Mouse (Mus musculus) left cerebral cortex, adult 8-10 months (tissue): ENCODE results near the gene Hook2. TPM values are rescaled to one million over a fixed set of nuclear protein-coding genes. Genes with fewer than 3 reads are reported as not detected.
A peak's percentile ranks its signal among the peaks of the same experiment; 100 is the strongest.

Source experiments
- DNase-seq, 2 experiments: peaks; one replicate each; pipeline ENCODE4 v3.0.0; 2022; ENCODE audit warnings: low spot score in 2 of 2
- total RNA-seq, 4 experiments: library from RNA; stranded (reverse); gene quantifications; 2 replicates each; pipeline ENCODE4 v1.2.4; 2022

Hook2 gene
- total RNA-seq, 4 experiments from 2014 or later = 9.0 to 13.0 (median 10.3) TPM

GRCm38 (mm10) chr8:85026670-85027515 is 36.5 kb downstream of the Hook2 start, which contains the start of gene Trir:
TSS of gene Trir (plus strand) at chr8:85026823.
- peak; percentile 92 to 95 for DNase-seq

GRCm38 (mm10) chr8:85027516-85027855 is 37.1 kb downstream of the Hook2 start:
- DNase-seq = no peak

GRCm38 (mm10) chr8:85027922-85028321 is 37.5 kb downstream of the Hook2 start:
- no peak for DNase-seq

GRCm38 (mm10) chr8:85029271-85029670 is 38.9 kb downstream of the Hook2 start:
- no peak for DNase-seq

GRCm38 (mm10) chr8:85032622-85033311 is 42.4 kb downstream of the Hook2 start:
- no peak for DNase-seq

GRCm38 (mm10) chr8:85033867-85034266 is 43.5 kb downstream of the Hook2 start:
- no peak for DNase-seq

- peak in 1 of 2 experiments; percentile 61 for DNase-seq
Measured at GRCm38 (mm10) chr8:85034764-85035163, 44.4 kb downstream of the Hook2 start.

- no peak for DNase-seq
Measured at GRCm38 (mm10) chr8:85035165-85035727, 44.8 kb downstream of the Hook2 start.

GRCm38 (mm10) chr8:85035728-85036310 is 45.4 kb downstream of the Hook2 start:
- DNase-seq = no peak

GRCm38 (mm10) chr8:85036381-85036717 is 45.9 kb downstream of the Hook2 start:
- no peak for DNase-seq

- peak; percentile 72 to 95 for DNase-seq
Measured at GRCm38 (mm10) chr8:85036718-85037365, 46.4 kb downstream of the Hook2 start, which contains the start of gene Tnpo2. TSS of gene Tnpo2 (plus strand) at chr8:85036915.

GRCm38 (mm10) chr8:85037366-85037680 is 46.9 kb downstream of the Hook2 start:
- DNase-seq = no peak

GRCm38 (mm10) chr8:85037681-85038531 is 47.5 kb downstream of the Hook2 start:
- DNase-seq = peak; percentile 57 to 59

- no peak for DNase-seq
Measured at GRCm38 (mm10) chr8:85043619-85044018, 53.2 kb downstream of the Hook2 start.

Other genes with a start within 250 kb of the Hook2 start
- gene Nfix, start 190.3 kb upstream of the Hook2 start, total RNA-seq = 100 to 1,000 TPM; 352 to 438 (median 370) TPM
- 1 to 10 TPM; 8.4 to 9.7 (median 8.9) TPM for gene Dand5, start 167.8 kb upstream of the Hook2 start, total RNA-seq
- 10 to 100 TPM; 23.3 to 28.4 (median 24.7) TPM for gene Gadd45gip1, start 159.1 kb upstream of the Hook2 start, total RNA-seq
- gene Rad23a, start 149.9 kb upstream of the Hook2 start, total RNA-seq = 10 to 100 TPM; 72.4 to 90.1 (median 79.4) TPM
- gene Calr, start 143.7 kb upstream of the Hook2 start, total RNA-seq = 100 to 1,000 TPM; 333 to 426 (median 383) TPM
- gene Farsa, start 133.6 kb upstream of the Hook2 start, total RNA-seq = 10 to 100 TPM; 39.6 to 48.5 (median 43.7) TPM
- gene Syce2, start 118.5 kb upstream of the Hook2 start, total RNA-seq = 1 to 10 TPM; 6.3 to 8.0 (median 6.8) TPM
- 10 to 100 TPM; 29.8 to 43.0 (median 36.5) TPM for gene Gcdh, start 96.7 kb upstream of the Hook2 start, total RNA-seq
- not detected for gene Klf1, start 88.7 kb upstream of the Hook2 start, total RNA-seq
- gene Dnase2a, start 82.0 kb upstream of the Hook2 start, total RNA-seq = 10 to 100 TPM in 1 of 4 experiments, 1 to 10 TPM in 3; 5.0 to 12.2 (median 7.1) TPM
- 10 to 100 TPM; 69.1 to 76.7 (median 74.1) TPM for gene Mast1, start 53.2 kb upstream of the Hook2 start, total RNA-seq
- 1 to 10 TPM; 1.2 to 1.5 (median 1.3) TPM for gene Rtbdn, start 43.6 kb upstream of the Hook2 start, total RNA-seq
- 1 to 10 TPM in 1 of 4 experiments, not detected in 3; 1.8 TPM for gene Gm49661, start 21.2 kb upstream of the Hook2 start, total RNA-seq
- 100 to 1,000 TPM; 328 to 384 (median 347) TPM for gene Prdx2, start 21.0 kb upstream of the Hook2 start, total RNA-seq
- 10 to 100 TPM; 45.9 to 60.0 (median 49.6) TPM for gene Rnaseh2a, start 20.8 kb upstream of the Hook2 start, total RNA-seq
- 10 to 100 TPM; 39.3 to 88.9 (median 65.7) TPM for gene Junb, start 11.9 kb upstream of the Hook2 start, total RNA-seq
- gene Best2, start 23.9 kb downstream of the Hook2 start, total RNA-seq = not detected
- 100 to 1,000 TPM; 126 to 130 (median 127) TPM for gene Asna1, start 34.7 kb downstream of the Hook2 start, total RNA-seq
- 100 to 1,000 TPM; 100 to 127 (median 115) TPM for gene Trir, start 36.2 kb downstream of the Hook2 start, total RNA-seq
- 100 to 1,000 TPM; 134 to 186 (median 156) TPM for gene Tnpo2, start 46.3 kb downstream of the Hook2 start, total RNA-seq
- 10 to 100 TPM; 20.1 to 22.0 (median 21.1) TPM for gene Fbxw9, start 69.5 kb downstream of the Hook2 start, total RNA-seq
- not detected for gene Gm5741, start 77.4 kb downstream of the Hook2 start, total RNA-seq
- gene Dhps, start 81.2 kb downstream of the Hook2 start, total RNA-seq = 10 to 100 TPM; 63.5 to 75.3 (median 64.9) TPM
- 10 to 100 TPM; 51.1 to 64.5 (median 59.6) TPM for gene Wdr83os, start 90.1 kb downstream of the Hook2 start, total RNA-seq
- 10 to 100 TPM; 20.0 to 35.2 (median 26.5) TPM for gene Wdr83, start 90.7 kb downstream of the Hook2 start, total RNA-seq
- gene Man2b1, start 92.7 kb downstream of the Hook2 start, total RNA-seq = 10 to 100 TPM; 33.3 to 74.2 (median 49.2) TPM
- gene Zfp791, start 132.5 kb downstream of the Hook2 start, total RNA-seq = 10 to 100 TPM in 1 of 4 experiments, 1 to 10 TPM in 3; 6.5 to 10.2 (median 8.2) TPM
- not detected for gene Cks1brt, start 161.3 kb downstream of the Hook2 start, total RNA-seq
- not detected for gene Olfr371, start 235.4 kb downstream of the Hook2 start, total RNA-seq